Mouse (Mus musculus) forebrain, embryonic 11.5 days (tissue): ENCODE data around the gene Muc1. TPM values are rescaled to one million over a fixed set of nuclear protein-coding genes. Genes with fewer than 3 reads are reported as not detected.

ENCODE experiments used
- ATAC-seq: fragments of 200-750 bp; cut with Nextera tagmentation; replicated peaks from 2 replicates; pipeline ENCODE4 v1.8.0; 2017; ENCODE audit warnings: moderate TSS enrichment; ENCODE audit not compliant: low FRiP score
- DNase-seq: peaks from one replicate; pipeline ENCODE4 v3.0.0-alpha.2; 2017; ENCODE audit warnings: low spot score
- H3K27ac ChIP-seq: fragments of 300-500 bp; sonication (generic); 2 replicates; pipeline ENCODE4 v1.5.1; 2014; ENCODE audit warnings: low read depth, low read length
- H3K27me3 ChIP-seq: fragments of 300-500 bp; sonication (generic); 2 replicates; pipeline ENCODE4 v1.6.1; 2014; ENCODE audit warnings: mild to moderate bottlenecking, low read length, mixed read lengths; ENCODE audit not compliant: control insufficient read depth, insufficient read depth
- H3K36me3 ChIP-seq: fragments of 300-500 bp; sonication (generic); 2 replicates; pipeline ENCODE4 v1.6.1; 2014; ENCODE audit warnings: mild to moderate bottlenecking, low read length, moderate library complexity, mixed read lengths; ENCODE audit not compliant: control insufficient read depth, insufficient read depth
- H3K4me1 ChIP-seq: fragments of 300-500 bp; sonication (generic); replicated peaks from 2 replicates; pipeline ENCODE4 v1.6.1; 2014; ENCODE audit warnings: low read length, mixed read lengths; ENCODE audit not compliant: control insufficient read depth, insufficient read depth
- H3K4me2 ChIP-seq: fragments of 300-500 bp; sonication (generic); 2 replicates; pipeline ENCODE4 v1.6.1; 2014; ENCODE audit warnings: low read depth, mild to moderate bottlenecking, low read length, moderate library complexity, mixed read lengths; ENCODE audit not compliant: severe bottlenecking
- H3K4me3 ChIP-seq: fragments of 300-500 bp; sonication (generic); 2 replicates; pipeline ENCODE4 v1.5.1; 2014; ENCODE audit warnings: low read depth, low read length
- H3K9ac ChIP-seq: fragments of 300-500 bp; sonication (generic); 2 replicates; pipeline ENCODE4 v1.6.1; 2014; ENCODE audit warnings: low read length
- H3K9me3 ChIP-seq: fragments of 300-500 bp; sonication (generic); 2 replicates; pipeline ENCODE4 v1.6.1; 2016; ENCODE audit warnings: low read length, mixed read lengths; ENCODE audit not compliant: control insufficient read depth
- WGBS: fragments of 180-500 bp; shearing (Covaris S2); extraction: QIAGEN DNeasy Blood & Tissue Kit; methylation state at CpG from one replicate; pipeline ENCODE4 v1.1.7; 2014; 5-methylcytosine and 5-hydroxymethylcytosine counted together
- polyA plus RNA-seq: library from polyadenylated mRNA; unstranded; fragments of >200 nt; fragmentation: Nextera tagmentation; extraction: Ambion mirVana; gene quantifications from 2 replicates; pipeline ENCODE4 v1.2.1, GENCODE M21; 2014

The Muc1 gene
- polyA plus RNA-seq, 1 experiment from 2014 or later: 2.0 TPM

- WGBS: 4% methylated on average over 20 of the region's 20 CpGs
- peak within 1 kb of the TSS; percentile 84 for H3K9ac ChIP-seq
- H3K4me3 ChIP-seq: peak within 1 kb of the TSS; percentile 78
- DNase-seq (peak; percentile 82), ATAC-seq (peak; percentile 39)
- H3K9me3 ChIP-seq: no peaks in the 10 kb centered on the region
- H3K27me3 ChIP-seq: no peaks in the 10 kb centered on the region
- H3K4me2 ChIP-seq: peak within 1 kb of the TSS; percentile 79
- H3K36me3 ChIP-seq: no peaks in the 10 kb centered on the region; the same call in 1 of the 2 replicates
- H3K27ac ChIP-seq: peak within 1 kb of the TSS; percentile 74
- peaks cover 24% of the 10 kb centered on the region for H3K4me1 ChIP-seq
Measured at GRCm38 (mm10) chr3:89245688-89246171, 16.9 kb downstream of the Muc1 start, which contains the start of gene Krtcap2. Gene Krtcap2, plus strand, starts transcription at chr3:89245966.

- peaks cover 27% of the 10 kb centered on the region for H3K4me1 ChIP-seq
Measured at GRCm38 (mm10) chr3:89246261-89247100, 17.6 kb downstream of the Muc1 start, which contains the start of gene Trim46. Gene Trim46, minus strand, starts transcription at chr3:89246309.

GRCm38 (mm10) chr3:89247466-89247865, 18.6 kb downstream of the Muc1 start:
- H3K4me3 ChIP-seq: peak overlapping the region; percentile 78
- H3K27ac ChIP-seq: no peak overlapping the region
- WGBS: 86% methylated on average over 4 of the region's 4 CpGs
- no peaks in the 10 kb centered on the region for H3K9me3 ChIP-seq
- H3K36me3 ChIP-seq: no peaks in the 10 kb centered on the region; the same call in 1 of the 2 replicates
- ATAC-seq (no peak), DNase-seq (no peak)
- H3K9ac ChIP-seq: peak overlapping the region; percentile 84
- peaks cover 27% of the 10 kb centered on the region for H3K4me1 ChIP-seq
- H3K4me2 ChIP-seq: peak overlapping the region; percentile 79; the same call in 1 of the 2 replicates
- no peaks in the 10 kb centered on the region; the same call in 1 of the 2 replicates for H3K27me3 ChIP-seq

More at GRCm38 (mm10) chr3:89246261-89247100, 17.6 kb downstream of the Muc1 start, which contains the start of gene Trim46:
- no peaks in the 10 kb centered on the region; the same call in 1 of the 2 replicates for H3K36me3 ChIP-seq
- H3K27ac ChIP-seq: peak within 1 kb of the TSS; percentile 74
- H3K9ac ChIP-seq: peak within 1 kb of the TSS; percentile 84
- peak within 1 kb of the TSS; percentile 78 for H3K4me3 ChIP-seq
- H3K4me2 ChIP-seq: peak within 1 kb of the TSS; percentile 79
- no peaks in the 10 kb centered on the region for H3K27me3 ChIP-seq
- no peaks in the 10 kb centered on the region for H3K9me3 ChIP-seq
- ATAC-seq (peak; percentile 63), DNase-seq (peak; percentile 94)
- 1% methylated on average over 42 of the region's 42 CpGs for WGBS

- H3K36me3 ChIP-seq: no peaks in the 10 kb centered on the region; the same call in 1 of the 2 replicates
- no peaks in the 10 kb centered on the region; the same call in 1 of the 2 replicates for H3K27me3 ChIP-seq
- no peak overlapping the region for H3K4me3 ChIP-seq
- ATAC-seq (no peak), DNase-seq (no peak)
- peaks cover 12% of the 10 kb centered on the region for H3K4me1 ChIP-seq
- H3K9ac ChIP-seq: no peak overlapping the region
- 24% methylated on average over 7 of the region's 7 CpGs for WGBS
- H3K27ac ChIP-seq: no peak overlapping the region
- H3K9me3 ChIP-seq: no peaks in the 10 kb centered on the region
- no peak overlapping the region for H3K4me2 ChIP-seq
Measured at GRCm38 (mm10) chr3:89250435-89251040, 21.7 kb downstream of the Muc1 start.

- 0 out of 2 replicates have a peak overlapping the region, but pooled peaks have one; percentile 9 for H3K9ac ChIP-seq
- H3K27ac ChIP-seq: no peak overlapping the region
- no peak overlapping the region for H3K4me2 ChIP-seq
- no peaks in the 10 kb centered on the region for H3K9me3 ChIP-seq
- 11% methylated on average over 17 of the region's 17 CpGs for WGBS
- no peak for DNase-seq
- ATAC-seq: no peak
- H3K4me1 ChIP-seq: peaks cover 7% of the 10 kb centered on the region
- H3K4me3 ChIP-seq: no peak overlapping the region
- no peaks in the 10 kb centered on the region; the same call in 1 of the 2 replicates for H3K27me3 ChIP-seq
- H3K36me3 ChIP-seq: no peaks in the 10 kb centered on the region; the same call in 1 of the 2 replicates
Measured at GRCm38 (mm10) chr3:89251365-89251895, 22.6 kb downstream of the Muc1 start.

- no peak for DNase-seq
- no peaks in the 10 kb centered on the region for H3K36me3 ChIP-seq
- H3K27me3 ChIP-seq: no peaks in the 10 kb centered on the region; the same call in 1 of the 2 replicates
- no peak overlapping the region for H3K4me3 ChIP-seq
- no peak overlapping the region for H3K4me2 ChIP-seq
- H3K9me3 ChIP-seq: no peaks in the 10 kb centered on the region
- ATAC-seq: no peak
- H3K9ac ChIP-seq: no peak overlapping the region
- 90% methylated on average over 5 of the region's 5 CpGs for WGBS
- peaks cover 3% of the 10 kb centered on the region; the same call in 1 of the 2 replicates for H3K4me1 ChIP-seq
- H3K27ac ChIP-seq: no peak overlapping the region
Measured at GRCm38 (mm10) chr3:89254994-89255393, 26.1 kb downstream of the Muc1 start.

GRCm38 (mm10) chr3:89256177-89256576, 27.3 kb downstream of the Muc1 start:
- Histone ChIP-seq H3K36me3 (no peaks in the 10 kb centered on the region), H3K4me3 (no peak overlapping the region), H3K9ac (no peak overlapping the region), H3K27ac (no peak overlapping the region), H3K9me3 (no peaks in the 10 kb centered on the region), H3K4me2 (no peak overlapping the region), H3K27me3 (no peaks in the 10 kb centered on the region; the same call in 1 of the 2 replicates), H3K4me1 (peaks cover 2% of the 10 kb centered on the region; the same call in 1 of the 2 replicates)
- no peak for ATAC-seq
- 80% methylated on average over 5 of the region's 5 CpGs for WGBS
- no peak for DNase-seq

GRCm38 (mm10) chr3:89259076-89259475, 30.2 kb downstream of the Muc1 start, which contains the start of gene Dpm3:
Gene Dpm3, plus strand, starts transcription at chr3:89259358.
- no peak within 1 kb of the TSS for H3K27ac ChIP-seq
- H3K27me3 ChIP-seq: no peaks in the 10 kb centered on the region
- H3K9me3 ChIP-seq: no peaks in the 10 kb centered on the region
- H3K36me3 ChIP-seq: no peaks in the 10 kb centered on the region
- 65% methylated on average over 7 of the region's 7 CpGs for WGBS
- DNase-seq: no peak
- no peak within 1 kb of the TSS for H3K4me2 ChIP-seq
- H3K4me1 ChIP-seq: no peaks in the 10 kb centered on the region
- no peak within 1 kb of the TSS for H3K9ac ChIP-seq
- H3K4me3 ChIP-seq: no peak within 1 kb of the TSS
- no peak for ATAC-seq
